Mouse (Mus musculus) brain, adult 10 weeks (tissue): ENCODE results near the gene Efl1. TPM values are rescaled to one million over a fixed set of nuclear protein-coding genes. Genes with fewer than 3 reads are reported as not detected.

ENCODE experiments used
- polyA plus RNA-seq: library from polyadenylated mRNA; stranded (reverse); fragments of 350-450 nt; fragmentation: Illumina TruSeq; extraction: RNeasy Lipid Tissue Mini Kit (QIAGEN cat#74804); gene quantifications from one replicate; pipeline ENCODE4 v1.2.3, GENCODE M21; 2015; ENCODE audit warnings: low read depth, low replicate concordance

Gene Efl1
- polyA plus RNA-seq, result 8.8 TPM

GRCm38 (mm10) chr7:82648353-82649080, at the start of gene Efl1, which contains the start of gene Saxo2:
Efl1 (plus strand) TSS chr7:82648614.
Saxo2 (minus strand) TSS chr7:82648528.

Other genes with a start within 250 kb of the Efl1 start
- gene Saxo2, start 86 bp upstream of the Efl1 start, polyA plus RNA-seq, result 16.7 TPM
- 9.6 TPM for gene Mex3b, start 218.7 kb downstream of the Efl1 start, polyA plus RNA-seq